Mouse (Mus musculus) liver, adult 2 months (tissue): Measurements from ENCODE around the gene Cfd.

Experiments
- CTCF ChIP-seq: fragments of 200-500 bp; IDR thresholded peaks from 2 replicates; pipeline ENCODE4 v1.5.1; 2011; ENCODE audit warnings: low read depth, low read length, control low read depth
- POLR2A ChIP-seq: fragments of 200-500 bp; IDR thresholded peaks from 2 replicates; pipeline ENCODE4 v1.6.1; 2011; ENCODE audit warnings: low read length, control low read depth; ENCODE audit not compliant: insufficient read depth; ENCODE audit errors: extremely low read depth

- TF ChIP-seq POLR2A (no peak), CTCF (no peak)
Measured at GRCm38 (mm10) chr10:79880721-79881120, 9.9 kb upstream of the Cfd start.
